Mouse (Mus musculus) embryonic fibroblast, embryonic 13.5 days (primary cell): ENCODE measurements around the gene Glis2.

Source experiments
- CTCF ChIP-seq: IDR thresholded peaks from 2 replicates; pipeline ENCODE4 v1.5.1; 2011; ENCODE audit warnings: mild to moderate bottlenecking, control low read depth, low read length, moderate library complexity, borderline replicate concordance; ENCODE audit not compliant: insufficient read depth
- POLR2A ChIP-seq: IDR thresholded peaks from 2 replicates; pipeline ENCODE4 v1.6.1; 2011; ENCODE audit warnings: low read depth, mild to moderate bottlenecking, control low read depth, low read length, moderate library complexity

DNA sequence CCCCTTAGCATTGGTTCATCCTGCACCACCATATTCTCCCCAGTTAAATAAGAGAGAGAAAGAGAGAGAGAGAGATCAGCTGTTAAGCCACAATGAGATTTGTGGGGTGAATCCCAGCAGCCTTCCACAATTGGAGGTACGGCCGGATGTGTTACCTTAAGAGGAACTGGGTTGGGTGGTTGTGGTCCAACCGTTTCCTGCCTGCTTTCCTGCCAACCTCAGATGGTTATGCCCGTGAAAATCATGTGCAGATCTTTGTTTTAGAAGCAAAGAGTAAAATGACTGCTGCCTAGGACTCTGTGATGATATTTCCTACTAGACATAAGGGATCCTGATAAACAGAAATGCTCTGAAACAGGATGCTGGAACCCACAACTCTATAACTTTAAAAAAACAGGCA lies 79.6 kb downstream of the Glis2 start:
- TF ChIP-seq CTCF (no peak), POLR2A (no peak)
